Mouse (Mus musculus) cortical plate, adult 2 months (tissue): Measurements from ENCODE around the gene Rai1.

Experiments
- CTCF ChIP-seq: fragments of 200-500 bp; IDR thresholded peaks from 2 replicates; pipeline ENCODE4 v1.5.1; 2011; ENCODE audit warnings: mild to moderate bottlenecking, control low read depth, low read length; ENCODE audit not compliant: insufficient read depth; ENCODE audit errors: extremely low read depth
- POLR2A ChIP-seq: fragments of 200-500 bp; IDR thresholded peaks from 2 replicates; pipeline ENCODE4 v1.6.1; 2011; ENCODE audit warnings: mild to moderate bottlenecking, low read length, control low read depth; ENCODE audit not compliant: insufficient read depth; ENCODE audit errors: extremely low read depth

DNA sequence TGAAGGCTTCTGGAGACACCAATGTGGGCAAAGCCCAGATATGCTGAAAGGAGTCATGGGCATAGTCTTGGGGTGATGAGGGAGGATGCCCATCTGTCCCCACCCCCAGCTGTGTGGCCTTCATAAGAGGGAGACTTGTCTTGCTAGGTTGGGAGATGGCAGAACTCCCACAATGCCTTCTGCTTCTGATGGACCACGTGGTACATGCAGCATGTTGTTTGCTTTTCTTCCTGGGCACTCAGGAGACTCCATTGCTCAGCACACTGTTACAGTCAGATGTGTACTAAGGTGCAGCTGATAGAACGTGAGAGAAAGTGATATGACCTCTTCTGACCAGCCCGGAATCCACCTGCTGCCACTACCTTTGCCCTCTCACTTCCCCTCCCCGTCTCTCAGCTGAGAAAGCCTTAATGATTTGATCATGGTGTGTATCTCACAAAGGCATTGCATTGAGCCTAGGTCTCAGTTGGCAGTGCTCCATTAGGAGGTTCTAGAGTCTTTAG is 43.3 kb upstream of the Rai1 start:
- TF ChIP-seq CTCF = no peak
- TF ChIP-seq POLR2A = no peak
